Mouse (Mus musculus) heart, postnatal 0 days (tissue): ENCODE data around the gene Uqcc2. TPM values are rescaled to one million over a fixed set of nuclear protein-coding genes. Genes with fewer than 3 reads are reported as not detected.

Source experiments
- ATAC-seq: fragments of 200-750 bp; cut with Nextera tagmentation; 2 replicates; pipeline ENCODE4 v1.8.0; 2017; ENCODE audit warnings: low read depth, moderate number of reproducible peaks, moderate library complexity; ENCODE audit not compliant: insufficient read depth
- DNase-seq: peaks from one replicate; pipeline ENCODE4 v3.0.0-alpha.2; 2016; ENCODE audit warnings: low spot score
- H3K27ac ChIP-seq: fragments of 300-500 bp; sonication (generic); 2 replicates; pipeline ENCODE4 v1.5.1; 2014; ENCODE audit warnings: low read depth, mild to moderate bottlenecking
- H3K27me3 ChIP-seq: fragments of 300-500 bp; sonication (generic); 2 replicates; pipeline ENCODE4 v1.6.1; 2014; ENCODE audit warnings: low read length, mixed read lengths; ENCODE audit not compliant: control insufficient read depth, insufficient read depth
- H3K36me3 ChIP-seq: fragments of 300-500 bp; sonication (generic); replicated peaks from 2 replicates; pipeline ENCODE4 v1.6.1; 2014; ENCODE audit warnings: low read length, mixed read lengths; ENCODE audit not compliant: control insufficient read depth, insufficient read depth
- H3K4me1 ChIP-seq: fragments of 300-500 bp; sonication (generic); 2 replicates; pipeline ENCODE4 v1.6.1; 2014; ENCODE audit warnings: antibody characterized with exemption; ENCODE audit not compliant: control insufficient read depth, insufficient read depth
- H3K4me2 ChIP-seq: fragments of 300-500 bp; sonication (generic); 2 replicates; pipeline ENCODE4 v1.6.1; 2014; ENCODE audit warnings: low read depth, mild to moderate bottlenecking, low read length, moderate library complexity
- H3K4me3 ChIP-seq: fragments of 300-500 bp; sonication (generic); 2 replicates; pipeline ENCODE4 v1.5.1; 2014; ENCODE audit warnings: low read depth, low read length
- H3K9ac ChIP-seq: fragments of 300-500 bp; sonication (generic); replicated peaks from 2 replicates; pipeline ENCODE4 v1.6.1; 2014; ENCODE audit warnings: low read depth, low read length, mixed read lengths
- H3K9me3 ChIP-seq: fragments of 300-500 bp; sonication (generic); replicated peaks from 2 replicates; pipeline ENCODE4 v1.6.1; 2016; ENCODE audit warnings: low read length; ENCODE audit not compliant: control insufficient read depth
- CTCF ChIP-seq: IDR thresholded peaks from 2 replicates; pipeline ENCODE4 v1.5.1; 2016; ENCODE audit warnings: antibody characterized with exemption, control low read depth, low read depth
- EP300 ChIP-seq: IDR thresholded peaks from 2 replicates; pipeline ENCODE4 v1.6.1; 2016; ENCODE audit warnings: antibody characterized with exemption, low read depth
- whole genome bisulfite sequencing: fragments of 180-500 bp; shearing (Covaris S2); extraction: QIAGEN DNeasy Blood & Tissue Kit; methylation state at CpG from one replicate; pipeline ENCODE4 v1.1.7; 2014; 5-methylcytosine and 5-hydroxymethylcytosine counted together
- polyA plus RNA-seq: library from polyadenylated mRNA; unstranded; fragments of >200 nt; fragmentation: Nextera tagmentation; extraction: Ambion mirVana; gene quantifications from 2 replicates; pipeline ENCODE4 v1.2.1, GENCODE M21; 2015
- total RNA-seq: library from RNA; depleted of rRNA; stranded (reverse); fragments of >200 nt; gene quantifications from 2 replicates; pipeline ENCODE4 v1.2.3, GENCODE M21; 2014; ENCODE audit warnings: low replicate concordance

The Uqcc2 gene
- total and polyA plus RNA-seq, 2 experiments from 2014 or later = 397 to 419 TPM

DNA sequence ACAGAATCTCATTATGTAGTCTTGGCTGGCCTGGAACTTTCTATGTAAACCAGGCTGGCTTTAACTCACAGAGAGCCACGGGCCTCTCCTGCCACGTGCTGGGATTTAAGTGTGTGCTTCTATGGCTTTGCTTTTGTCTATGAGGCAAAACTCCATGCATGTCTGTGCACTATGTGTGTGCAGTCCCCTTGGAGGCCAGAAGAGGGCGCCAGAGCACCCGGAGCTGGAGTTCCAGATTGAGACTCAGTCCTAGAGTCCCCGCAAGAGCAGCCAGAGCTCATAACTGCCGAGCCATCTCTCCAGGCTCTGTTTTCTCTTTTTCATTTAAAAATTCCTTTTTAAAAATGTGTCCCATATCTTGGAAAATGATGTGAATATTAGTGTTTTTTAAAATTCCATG lies 55.8 kb downstream of the Uqcc2 start:
- Histone ChIP-seq H3K9ac (no peak overlapping the region), H3K36me3 (no peaks in the 10 kb centered on the region), H3K4me3 (no peak overlapping the region), H3K27me3 (no peaks in the 10 kb centered on the region), H3K9me3 (peaks cover 5% of the 10 kb centered on the region; the same call in 1 of the 2 replicates), H3K27ac (no peak overlapping the region), H3K4me1 (peaks cover 7% of the 10 kb centered on the region; the same call in 1 of the 2 replicates), H3K4me2 (no peak overlapping the region)
- DNase-seq (no peak), ATAC-seq (no peak)
- WGBS = 83% methylated on average over 6 of the region's 6 CpGs
- no peak for TF ChIP-seq CTCF
- no peak for TF ChIP-seq EP300

DNA sequence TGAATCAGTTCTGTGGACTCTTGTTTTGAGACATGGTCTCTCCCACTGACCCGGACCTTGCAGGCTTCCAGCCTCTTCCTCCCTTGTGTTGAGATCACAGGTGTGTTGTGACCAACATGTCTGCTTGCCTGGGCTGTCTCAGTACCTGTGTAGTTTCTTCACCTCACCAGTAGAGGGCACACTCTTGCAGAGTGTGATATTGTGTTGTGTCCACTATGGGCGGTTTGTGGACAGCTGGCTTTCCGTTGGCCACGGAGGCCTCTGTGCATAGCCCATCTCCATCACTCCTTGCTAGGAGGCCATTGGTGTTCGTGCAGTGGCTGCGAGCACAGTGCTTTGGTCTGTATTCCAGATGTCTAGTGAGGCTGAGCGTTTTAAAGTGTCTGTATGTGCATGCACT lies 56.6 kb downstream of the Uqcc2 start:
- WGBS = 88% methylated on average over 7 of the region's 7 CpGs
- Histone ChIP-seq H3K9ac (no peak overlapping the region), H3K4me3 (no peak overlapping the region), H3K27ac (no peak overlapping the region), H3K36me3 (no peaks in the 10 kb centered on the region), H3K4me1 (peaks cover 7% of the 10 kb centered on the region; the same call in 1 of the 2 replicates), H3K4me2 (no peak overlapping the region), H3K9me3 (peaks cover 5% of the 10 kb centered on the region; the same call in 1 of the 2 replicates), H3K27me3 (no peaks in the 10 kb centered on the region)
- TF ChIP-seq CTCF (0 out of 2 replicates have a peak, but pooled peaks have one; percentile 9), EP300 (no peak)
- DNase-seq (no peak), ATAC-seq (no peak)

DNA sequence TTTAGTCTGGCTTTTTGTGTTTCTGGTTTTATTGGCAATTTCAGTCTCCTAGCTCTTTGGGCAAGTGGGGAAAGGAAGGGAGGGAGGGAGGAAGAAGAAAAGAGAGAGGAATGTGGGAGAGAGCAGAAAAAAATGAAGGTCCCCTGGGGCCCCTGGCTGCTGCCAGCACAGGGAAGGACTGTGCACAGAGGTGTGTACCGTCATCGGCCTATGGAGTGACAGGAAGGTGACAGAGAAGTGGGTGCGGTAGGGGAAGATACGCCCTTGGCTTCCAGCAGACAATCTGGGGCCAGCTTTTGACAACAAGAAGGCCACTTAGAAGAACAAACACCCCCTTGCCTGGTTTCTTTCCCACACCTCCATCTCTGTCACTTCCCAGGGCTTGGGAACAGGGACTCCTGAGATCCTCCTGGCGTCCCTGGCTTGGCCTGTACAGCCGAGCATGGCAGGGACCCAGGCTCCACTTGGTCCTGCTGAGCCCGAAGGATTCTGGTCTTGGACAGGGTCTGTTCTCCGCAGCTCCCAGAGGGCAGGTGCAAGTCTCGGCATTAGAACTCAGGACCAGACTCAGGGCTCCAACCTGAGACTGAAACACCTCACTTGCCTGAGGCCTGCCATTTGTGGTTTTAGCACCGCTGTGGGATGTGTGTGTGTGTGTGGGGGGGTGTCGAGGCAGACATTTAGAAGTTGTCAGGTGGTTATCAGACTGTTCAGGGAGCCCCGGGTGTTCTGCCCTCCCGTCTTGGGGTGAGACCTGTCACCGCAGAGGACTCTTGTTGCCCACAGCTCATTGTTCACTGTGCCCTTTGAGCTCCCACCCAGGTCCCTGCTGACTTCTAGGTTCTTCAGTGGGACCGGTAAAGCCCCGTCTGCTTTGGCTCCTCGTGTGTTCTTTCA lies 58.6 kb downstream of the Uqcc2 start:
- no peaks in the 10 kb centered on the region for H3K27me3 ChIP-seq
- H3K36me3 ChIP-seq = no peaks in the 10 kb centered on the region
- H3K4me3 ChIP-seq = no peak overlapping the region
- no peak overlapping the region for H3K27ac ChIP-seq
- H3K4me1 ChIP-seq = peaks cover 7% of the 10 kb centered on the region; the same call in 1 of the 2 replicates
- no peak overlapping the region for H3K9ac ChIP-seq
- DNase-seq (no peak), ATAC-seq (no peak)
- peaks cover 5% of the 10 kb centered on the region; the same call in 1 of the 2 replicates for H3K9me3 ChIP-seq
- TF ChIP-seq CTCF (no peak), EP300 (no peak)
- WGBS = 66% methylated on average over 17 of the region's 17 CpGs
- no peak overlapping the region for H3K4me2 ChIP-seq

DNA sequence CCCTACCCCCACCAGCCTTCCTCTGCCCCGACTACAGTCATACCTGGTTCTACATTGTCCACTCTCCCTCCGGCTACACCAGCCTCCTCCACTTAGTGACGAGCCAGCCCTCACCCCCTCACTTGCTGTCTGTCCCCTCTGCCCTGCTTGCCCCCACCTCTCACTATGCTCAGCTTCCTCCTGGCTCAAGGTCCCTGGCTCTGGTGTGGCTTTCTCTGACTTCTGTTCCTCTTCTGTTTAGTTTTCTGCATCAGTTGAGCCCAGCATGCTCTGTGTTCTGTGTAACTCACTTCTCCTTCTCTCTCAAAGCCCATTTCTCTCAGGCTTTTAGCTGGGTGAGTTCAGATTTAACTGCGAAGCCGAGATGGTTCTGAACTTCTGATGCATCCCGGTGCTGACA lies 59.5 kb downstream of the Uqcc2 start:
- no peak overlapping the region for H3K4me3 ChIP-seq
- H3K27me3 ChIP-seq = no peaks in the 10 kb centered on the region
- no peak for TF ChIP-seq CTCF
- TF ChIP-seq EP300 = no peak
- DNase-seq = no peak
- H3K36me3 ChIP-seq = no peaks in the 10 kb centered on the region
- no peak for ATAC-seq
- H3K4me2 ChIP-seq = no peak overlapping the region
- H3K27ac ChIP-seq = no peak overlapping the region
- H3K9ac ChIP-seq = no peak overlapping the region
- H3K9me3 ChIP-seq = peaks cover 5% of the 10 kb centered on the region; the same call in 1 of the 2 replicates
- 64% methylated on average over 6 of the region's 6 CpGs for WGBS
- H3K4me1 ChIP-seq = peaks cover 7% of the 10 kb centered on the region; the same call in 1 of the 2 replicates

DNA sequence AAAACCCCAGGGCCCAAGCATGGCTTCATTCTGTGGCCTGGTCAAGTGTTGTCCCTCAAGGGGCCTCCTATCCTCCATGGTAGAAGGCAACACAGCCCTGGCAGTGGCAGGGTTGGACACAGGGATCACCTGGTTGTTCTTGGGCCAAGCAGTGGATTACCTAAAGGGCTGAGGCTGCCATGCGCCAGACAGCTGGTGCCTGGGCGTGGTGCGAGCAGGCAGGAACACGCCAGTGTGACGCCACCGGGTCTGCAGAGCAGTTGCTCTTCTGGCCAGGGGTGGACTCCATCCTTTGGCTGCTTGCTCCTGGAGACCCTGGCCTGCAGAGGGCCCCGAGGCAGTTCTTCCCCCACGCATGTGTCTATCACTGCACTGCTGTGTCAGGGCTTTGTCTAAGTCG lies 59.9 kb downstream of the Uqcc2 start:
- H3K9ac ChIP-seq = no peak overlapping the region
- H3K4me2 ChIP-seq = no peak overlapping the region
- H3K9me3 ChIP-seq = peaks cover 5% of the 10 kb centered on the region; the same call in 1 of the 2 replicates
- H3K4me1 ChIP-seq = peaks cover 7% of the 10 kb centered on the region; the same call in 1 of the 2 replicates
- DNase-seq (no peak), ATAC-seq (no peak)
- 53% methylated on average over 6 of the region's 9 CpGs for WGBS
- TF ChIP-seq CTCF (no peak), EP300 (no peak)
- H3K4me3 ChIP-seq = no peak overlapping the region
- H3K27me3 ChIP-seq = no peaks in the 10 kb centered on the region
- no peak overlapping the region for H3K27ac ChIP-seq
- H3K36me3 ChIP-seq = no peaks in the 10 kb centered on the region
